Mouse (Mus musculus) Patski (cell line): ENCODE results near the gene Henmt1. TPM values are rescaled to one million over a fixed set of nuclear protein-coding genes. Genes with fewer than 3 reads are reported as not detected.

Experiments
- ATAC-seq: fragments of 100-300 bp; one replicate; pipeline ENCODE4 v1.8.0; 2021
- CTCF ChIA-PET: fragments of 350-600 bp; sonication (Branson Sonifier 250); formaldehyde crosslinking; loops from one replicate; lab custom pipeline; 2022; ENCODE audit warnings: inconsistent platforms; lab: Charles Lee
- POLR2A ChIA-PET: fragments of 350-600 bp; sonication (Branson Sonifier 250); formaldehyde crosslinking; loops from one replicate; lab custom pipeline; 2022; ENCODE audit warnings: antibody characterized with exemption, inconsistent platforms; lab: Charles Lee
- DNase-seq: peaks from one replicate; pipeline ENCODE4 v3.0.0-alpha.2; 2011; ENCODE audit warnings: low read depth, low spot score
- H3K27me3 ChIP-seq: fragments of 371-371 bp; one replicate; pipeline ENCODE4 v1.5.1; 2021
- CTCF ChIP-seq: fragments of 100-300 bp; IDR thresholded peaks from one replicate; pipeline ENCODE4 v1.5.1; 2021
- in situ Hi-C: fragments of 300-500 bp; cut with MboI; formaldehyde crosslinking; loops from 3 replicates; pipeline ENCODE4 v1.11.1; 2018; ENCODE audit warnings: low pct_unique_long_range_greater_than_20kb, mixed read lengths
- polyA plus RNA-seq: library from polyadenylated mRNA; unstranded; gene quantifications from one replicate; pipeline ENCODE4 v1.2.3, GENCODE M21; 2021

The Henmt1 gene
- polyA plus RNA-seq, 1 experiment from 2014 or later = 0.04 TPM

GRCm38 (mm10) chr3:108987009-108987659 lies 47.5 kb downstream of the Henmt1 start:
- in situ Hi-C loops = no loop called here
- H3K27me3 ChIP-seq = no peaks in the 10 kb centered on the region
- ATAC-seq (peak; percentile 37), DNase-seq (no peak)
- no peak for TF ChIP-seq CTCF
- ChIA-PET CTCF (interaction anchor here (1.0 to 3.5 kb wide), 3 partner anchors 9 to 93 kb away, joined by 3 to 14 read pairs (median 14); partner anchors contain the start of gene Slc25a54), POLR2A (interaction anchor here (0.6 to 0.9 kb wide), 2 partner anchors 18 to 1267 kb away, joined by 3 to 5 read pairs; no protein-coding TSS in a partner anchor)

DNA sequence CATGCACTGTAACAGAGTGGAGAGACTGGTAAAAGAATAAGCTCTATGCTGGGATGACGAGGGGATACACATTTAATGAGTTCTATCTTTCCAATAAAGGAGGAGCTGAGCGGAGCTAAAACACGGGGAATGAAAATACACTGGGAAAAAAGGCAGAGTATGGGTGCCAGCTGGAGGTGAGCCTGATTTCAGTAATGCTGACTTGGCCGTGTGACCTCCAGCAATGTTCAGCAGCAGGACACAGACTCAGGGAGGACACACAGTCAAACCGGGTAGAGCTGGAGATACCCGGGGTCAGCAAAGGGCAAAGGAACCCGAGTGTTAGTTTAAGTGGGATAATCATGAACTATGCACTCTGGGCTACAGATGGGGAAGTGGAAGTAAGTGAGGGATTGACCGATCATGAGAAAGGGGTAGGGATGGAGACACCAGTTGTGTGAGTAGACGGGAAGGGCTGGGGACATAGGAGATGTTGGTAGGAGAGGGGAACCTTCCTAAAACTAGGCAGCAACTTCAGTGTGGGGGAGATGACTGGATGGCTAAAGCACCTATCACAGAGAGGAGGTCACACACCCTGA lies 50.4 kb downstream of the Henmt1 start:
- H3K27me3 ChIP-seq = no peaks in the 10 kb centered on the region
- no peak for TF ChIP-seq CTCF
- in situ Hi-C loops = no loop called here
- DNase-seq = no peak
- no peak for ATAC-seq
- POLR2A ChIA-PET = no interaction called here
- CTCF ChIA-PET = interaction anchor here (1.5 to 1.6 kb wide), 2 partner anchors 13 to 26 kb away, joined by 3 to 4 read pairs; no protein-coding TSS in a partner anchor

DNA sequence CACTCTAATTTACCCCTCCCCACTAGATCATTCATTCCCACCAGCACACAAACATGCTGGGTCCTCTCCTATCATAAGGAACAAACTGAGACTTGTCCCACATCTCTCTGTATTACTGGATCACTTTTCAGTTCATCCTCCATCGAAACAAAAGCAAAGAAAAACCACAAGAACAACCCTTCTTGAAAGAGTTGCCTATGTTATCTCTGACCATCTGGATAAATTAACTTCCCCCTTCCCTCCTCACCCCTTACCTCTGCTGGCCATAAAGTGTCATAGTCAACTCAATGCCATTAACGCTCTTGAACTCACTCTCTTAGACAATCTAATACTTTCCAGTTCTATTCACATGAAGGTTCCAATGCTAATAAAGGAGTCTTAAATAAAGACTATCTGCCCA lies 54.8 kb downstream of the Henmt1 start:
- DNase-seq (no peak), ATAC-seq (no peak)
- ChIA-PET CTCF (no interaction called here), POLR2A (no interaction called here)
- in situ Hi-C loops = no loop called here
- TF ChIP-seq CTCF = no peak
- no peaks in the 10 kb centered on the region for H3K27me3 ChIP-seq

DNA sequence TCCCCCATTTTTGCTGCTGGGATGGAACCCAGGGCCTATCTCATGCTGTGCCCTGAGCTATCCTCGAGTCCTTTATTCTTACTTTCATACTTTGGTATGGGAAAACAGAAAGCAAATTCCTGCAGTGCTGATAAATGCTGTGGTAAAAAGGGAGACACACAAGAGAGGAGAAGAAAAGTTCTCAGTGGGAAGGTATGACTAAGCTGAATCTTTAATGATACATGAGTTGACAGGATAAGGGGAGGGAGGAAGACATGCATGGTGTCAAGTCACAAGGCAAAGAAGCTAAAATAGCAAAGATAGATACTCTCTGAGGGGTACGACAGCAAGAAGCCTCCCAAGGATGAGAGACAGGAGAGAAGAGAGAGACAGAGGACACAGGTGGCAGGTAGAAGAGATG lies 55.7 kb downstream of the Henmt1 start:
- DNase-seq (no peak), ATAC-seq (peak; percentile 10)
- in situ Hi-C loops = no loop called here
- TF ChIP-seq CTCF = no peak
- no peaks in the 10 kb centered on the region for H3K27me3 ChIP-seq
- CTCF ChIA-PET = interaction anchor here (0.9 to 3.0 kb wide), 3 partner anchors 9 to 30 kb away, joined by 3 to 14 read pairs (median 7); no protein-coding TSS in a partner anchor
- POLR2A ChIA-PET = no interaction called here

DNA sequence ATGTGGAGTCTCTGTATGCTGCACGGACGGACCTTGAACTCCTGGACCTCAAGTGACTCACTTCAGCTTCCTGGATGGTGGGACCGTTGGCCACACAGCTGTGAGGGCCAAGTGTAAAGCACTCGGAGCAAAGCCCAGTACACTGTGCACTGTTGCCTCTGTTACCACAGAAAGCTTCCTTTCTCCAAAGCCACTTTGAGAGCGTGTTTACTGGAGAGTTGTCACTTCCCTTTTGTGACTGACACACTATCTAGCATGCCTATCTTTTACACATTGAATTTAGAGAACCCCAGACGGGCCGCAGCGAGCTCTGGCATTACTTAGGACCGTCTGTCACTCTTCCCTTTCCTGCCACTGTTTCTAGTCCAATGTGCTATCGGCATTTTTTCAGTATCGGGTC lies 57.6 kb downstream of the Henmt1 start:
- in situ Hi-C loops = no loop called here
- no peak for DNase-seq
- no peak for ATAC-seq
- POLR2A ChIA-PET = no interaction called here
- no peaks in the 10 kb centered on the region for H3K27me3 ChIP-seq
- CTCF ChIA-PET = interaction anchor here (1.0 to 3.0 kb wide), 5 partner anchors 9 to 30 kb away, joined by 3 to 14 read pairs (median 6); partner anchors contain the start of gene Fam102b
- no peak for TF ChIP-seq CTCF

GRCm38 (mm10) chr3:108997762-108998161 lies 58.1 kb downstream of the Henmt1 start:
- in situ Hi-C loops = no loop called here
- POLR2A ChIA-PET = no interaction called here
- DNase-seq (no peak), ATAC-seq (no peak)
- CTCF ChIA-PET = interaction anchor here (1.0 to 3.0 kb wide), 6 partner anchors 9 to 67 kb away, joined by 3 to 14 read pairs (median 5); partner anchors contain the start of gene Fam102b
- H3K27me3 ChIP-seq = no peaks in the 10 kb centered on the region
- no peak for TF ChIP-seq CTCF

GRCm38 (mm10) chr3:108999173-108999572 lies 59.5 kb downstream of the Henmt1 start:
- in situ Hi-C loops = no loop called here
- DNase-seq = no peak
- ATAC-seq = no peak
- CTCF ChIA-PET = interaction anchor here (1.5 kb wide), 1 partner anchor 68 kb away, joined by 3 read pairs; no protein-coding TSS in a partner anchor
- POLR2A ChIA-PET = no interaction called here
- TF ChIP-seq CTCF = no peak
- H3K27me3 ChIP-seq = no peaks in the 10 kb centered on the region

- ChIA-PET POLR2A (interaction anchor here (0.9 to 1.7 kb wide), 2 partner anchors 12 to 18 kb away, joined by 3 read pairs; no protein-coding TSS in a partner anchor), CTCF (interaction anchor here (2.9 to 4.0 kb wide), 2 partner anchors 8 to 21 kb away, joined by 6 to 22 read pairs; partner anchors contain the start of gene Fam102b)
- no peak for TF ChIP-seq CTCF
- in situ Hi-C loops = no loop called here
- no peak for ATAC-seq
- no peaks in the 10 kb centered on the region for H3K27me3 ChIP-seq
- DNase-seq = no peak
These were observed 66.1 kb downstream of the Henmt1 start for GRCm38 (mm10) chr3:109005777-109006176.

DNA sequence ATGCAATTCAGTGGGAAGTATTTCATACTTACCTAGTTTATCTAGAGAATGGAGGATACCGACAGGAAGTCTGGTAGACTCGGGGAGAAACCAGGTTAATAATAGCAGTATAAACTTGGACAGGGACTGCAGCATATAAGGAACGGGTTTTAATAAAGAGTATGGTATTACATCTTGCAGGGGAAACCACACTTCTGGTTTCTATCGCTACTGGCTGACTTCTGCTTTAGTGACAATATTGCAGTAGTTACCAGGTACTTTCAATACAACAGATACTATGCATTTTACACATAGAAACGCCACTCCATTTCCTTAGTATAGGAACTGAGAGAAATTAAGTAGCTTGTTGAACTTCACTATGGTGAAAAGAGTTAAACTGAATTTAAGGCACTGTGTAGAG lies 68.5 kb downstream of the Henmt1 start:
- H3K27me3 ChIP-seq = no peaks in the 10 kb centered on the region
- no peak for TF ChIP-seq CTCF
- CTCF ChIA-PET = interaction anchor here (1.1 to 4.0 kb wide), 2 partner anchors 10 to 19 kb away, joined by 4 to 22 read pairs; partner anchors contain the start of gene Fam102b
- ATAC-seq (no peak), DNase-seq (no peak)
- POLR2A ChIA-PET = interaction anchor here (0.6 kb wide), 1 partner anchor 105 kb away, joined by 3 read pairs; no protein-coding TSS in a partner anchor
- in situ Hi-C loops = no loop called here

Other genes with a start within 250 kb of the Henmt1 start
- gene Gpsm2, start 217.6 kb upstream of the Henmt1 start, polyA plus RNA-seq = 36.0 TPM
- gene Aknad1, start 200.2 kb upstream of the Henmt1 start, polyA plus RNA-seq = not detected
- 60.3 TPM for gene Stxbp3, start 99.3 kb upstream of the Henmt1 start, polyA plus RNA-seq
- gene Fndc7, start 49.9 kb upstream of the Henmt1 start, polyA plus RNA-seq = 0.10 TPM
- 115 TPM for gene Prpf38b, start 28.1 kb upstream of the Henmt1 start, polyA plus RNA-seq
- gene Gm9857, start 572 bp downstream of the Henmt1 start, polyA plus RNA-seq = not detected
- 30.5 TPM for gene Fam102b, start 87.7 kb downstream of the Henmt1 start, polyA plus RNA-seq
- not detected for gene Slc25a54, start 140.6 kb downstream of the Henmt1 start, polyA plus RNA-seq
- gene Slc25a24, start 183.3 kb downstream of the Henmt1 start, polyA plus RNA-seq = 71.9 TPM